Mouse (Mus musculus): ENCODE data around the gene Pde4d. TPM values are rescaled to one million over a fixed set of nuclear protein-coding genes. Genes with fewer than 3 reads are reported as not detected.

Pde4d gene
- total RNA-seq, 4 experiments from 2014 or later = 68.8 to 86.9 (median 76.0) TPM

- DNase-seq (ENCODE audit: low spot score in 2 of 2) = no peak
These were observed 370.2 kb downstream of the Pde4d start for GRCm38 (mm10) chr13:108819846-108820408.

- DNase-seq (ENCODE audit: low spot score in 2 of 2) = no peak
These were observed 370.7 kb downstream of the Pde4d start for GRCm38 (mm10) chr13:108820487-108820886.

- no peak for DNase-seq (ENCODE audit: low spot score in 2 of 2)
These were observed 371.5 kb downstream of the Pde4d start for GRCm38 (mm10) chr13:108821270-108821669.

- no peak for DNase-seq (ENCODE audit: low spot score in 2 of 2)
These were observed 375.0 kb downstream of the Pde4d start for GRCm38 (mm10) chr13:108824638-108825310.

GRCm38 (mm10) chr13:108825501-108825900, 375.8 kb downstream of the Pde4d start:
- DNase-seq (ENCODE audit: low spot score in 2 of 2) = no peak

- no peak for DNase-seq (ENCODE audit: low spot score in 2 of 2)
These were observed 384.4 kb downstream of the Pde4d start for GRCm38 (mm10) chr13:108834197-108834596.

- DNase-seq (ENCODE audit: low spot score in 2 of 2) = no peak
These were observed 386.6 kb downstream of the Pde4d start for GRCm38 (mm10) chr13:108836314-108836713.

- DNase-seq (ENCODE audit: low spot score in 2 of 2) = no peak
These were observed 389.4 kb downstream of the Pde4d start for GRCm38 (mm10) chr13:108839142-108839541.

- no peak for DNase-seq (ENCODE audit: low spot score in 2 of 2)
These were observed 404.3 kb downstream of the Pde4d start for GRCm38 (mm10) chr13:108854090-108854489.

GRCm38 (mm10) chr13:108856776-108857435, 407.2 kb downstream of the Pde4d start:
- no peak for DNase-seq (ENCODE audit: low spot score in 2 of 2)

- no peak for DNase-seq (ENCODE audit: low spot score in 2 of 2)
These were observed 409.6 kb downstream of the Pde4d start for GRCm38 (mm10) chr13:108859336-108859735.

GRCm38 (mm10) chr13:108860737-108861136, 411.0 kb downstream of the Pde4d start:
- peak in 1 of 2 experiments; percentile 23 for DNase-seq (ENCODE audit: low spot score in 2 of 2)

GRCm38 (mm10) chr13:108861707-108862106, 412.0 kb downstream of the Pde4d start:
- no peak for DNase-seq (ENCODE audit: low spot score in 2 of 2)

- DNase-seq (ENCODE audit: low spot score in 2 of 2) = no peak
These were observed 412.4 kb downstream of the Pde4d start for GRCm38 (mm10) chr13:108862173-108862572.

- no peak for DNase-seq (ENCODE audit: low spot score in 2 of 2)
These were observed 450.4 kb downstream of the Pde4d start for GRCm38 (mm10) chr13:108900160-108900559.

GRCm38 (mm10) chr13:108905121-108905520, 455.4 kb downstream of the Pde4d start:
- DNase-seq (ENCODE audit: low spot score in 2 of 2) = no peak

- DNase-seq (ENCODE audit: low spot score in 2 of 2) = no peak
These were observed 459.4 kb downstream of the Pde4d start for GRCm38 (mm10) chr13:108909193-108909592.

GRCm38 (mm10) chr13:108914626-108915025, 464.9 kb downstream of the Pde4d start:
- DNase-seq (ENCODE audit: low spot score in 2 of 2) = no peak

GRCm38 (mm10) chr13:108921146-108921545, 471.4 kb downstream of the Pde4d start:
- no peak for DNase-seq (ENCODE audit: low spot score in 2 of 2)

GRCm38 (mm10) chr13:108934854-108935253, 485.1 kb downstream of the Pde4d start:
- no peak for DNase-seq (ENCODE audit: low spot score in 2 of 2)

GRCm38 (mm10) chr13:108937272-108937671, 487.5 kb downstream of the Pde4d start:
- DNase-seq (ENCODE audit: low spot score in 2 of 2) = no peak

- DNase-seq (ENCODE audit: low spot score in 2 of 2) = no peak
These were observed 503.2 kb downstream of the Pde4d start for GRCm38 (mm10) chr13:108952911-108953310.

- no peak for DNase-seq (ENCODE audit: low spot score in 2 of 2)
These were observed 506.3 kb downstream of the Pde4d start for GRCm38 (mm10) chr13:108956059-108956458.
